Mouse (Mus musculus): Measurements from ENCODE around the gene Glo1.
"Not testable (repeated sequence)": the region's sequence is repeated elsewhere in the genome, so short reads cannot be mapped to it uniquely, and the experiment has no call there.

DNA sequence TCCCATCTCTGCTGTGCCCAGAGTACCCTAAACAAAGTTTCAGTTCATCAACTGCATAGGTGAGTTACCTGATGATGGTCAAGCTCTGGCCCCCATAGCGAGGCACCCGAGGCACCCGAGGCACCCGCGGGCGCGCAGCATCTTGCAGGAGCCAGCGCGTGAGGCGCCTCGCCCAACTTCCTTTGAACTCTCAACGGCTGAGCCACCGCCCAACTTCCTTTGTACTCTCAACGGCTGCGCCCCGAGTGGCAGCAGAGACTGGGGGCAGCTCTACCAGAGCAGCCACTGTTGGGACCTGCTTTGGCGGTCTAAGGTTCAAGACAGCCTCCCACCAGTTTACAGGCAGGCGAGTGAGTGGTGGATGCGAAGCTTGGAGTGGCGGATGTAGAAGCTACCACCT is 2.5 kb downstream of the Glo1 start, which contains the start of gene Dnah8:
- not testable (repeated sequence) for TF ChIP-seq CTCF (IDR thresholded peaks at IDR 0.05; ENCODE audit: low read depth, low read length); POLR2A (IDR thresholded peaks at IDR 0.05; ENCODE audit: borderline replicate concordance, low read depth, low read length)
